Mouse (Mus musculus) C2C12 (cell line): ENCODE measurements around the gene Prss58.

ENCODE experiments used
- CEBPB ChIP-seq: IDR thresholded peaks from one replicate; pipeline ENCODE4 v1.6.1; 2011; ENCODE audit warnings: low read depth, mild to moderate bottlenecking, control low read depth, moderate library complexity
- CTCF ChIP-seq: IDR thresholded peaks from one replicate; pipeline ENCODE4 v1.5.1; 2011; ENCODE audit not compliant: control insufficient read depth, insufficient read depth, insufficient read length
- FOSL1 ChIP-seq: IDR thresholded peaks from one replicate; pipeline ENCODE4 v1.8.0; 2011; ENCODE audit warnings: mild to moderate bottlenecking, low read length; ENCODE audit not compliant: poor library complexity, insufficient read depth, severe bottlenecking
- MAX ChIP-seq: IDR thresholded peaks from one replicate; pipeline ENCODE4 v1.6.1; 2011; ENCODE audit warnings: mild to moderate bottlenecking, control low read depth
- MYOD1 ChIP-seq: IDR thresholded peaks from one replicate; pipeline ENCODE4 v1.6.1; 2011; ENCODE audit warnings: low read depth; ENCODE audit not compliant: control insufficient read depth, insufficient read length
- MYOG ChIP-seq: IDR thresholded peaks from one replicate; pipeline ENCODE4 v1.6.1; 2011; ENCODE audit not compliant: control insufficient read depth, insufficient read length; ENCODE audit errors: extremely low read depth
- USF1 ChIP-seq: IDR thresholded peaks from one replicate; pipeline ENCODE4 v1.6.1; 2011; ENCODE audit warnings: low read depth, mild to moderate bottlenecking, control low read depth, moderate library complexity

- TF ChIP-seq USF1 (no peak), CTCF (no peak), MYOG (no peak), MAX (no peak), CEBPB (no peak), MYOD1 (no peak), FOSL1 (no peak)
These were observed 8.4 kb downstream of the Prss58 start for GRCm38 (mm10) chr6:40891754-40892153.
